Mouse (Mus musculus): ENCODE results near the gene Ip6k1.

- no peak for TF ChIP-seq POLR2A (IDR thresholded peaks at IDR 0.05; ENCODE audit: extremely low read depth, insufficient read depth, low read length)
- TF ChIP-seq CTCF (IDR thresholded peaks at IDR 0.05; ENCODE audit: extremely low read depth, insufficient read depth, low read length), result no peak
Observed at GRCm38 (mm10) chr9:107978815-107979214, 23.5 kb upstream of the Ip6k1 start.

Data from cortical plate, adult 2 months (tissue).